Mouse (Mus musculus): ENCODE results near the gene Hcfc1. TPM values are rescaled to one million over a fixed set of nuclear protein-coding genes. Genes with fewer than 3 reads are reported as not detected.

Hcfc1 gene
- polyA plus RNA-seq, 1 experiment = 39.9 TPM

DNA sequence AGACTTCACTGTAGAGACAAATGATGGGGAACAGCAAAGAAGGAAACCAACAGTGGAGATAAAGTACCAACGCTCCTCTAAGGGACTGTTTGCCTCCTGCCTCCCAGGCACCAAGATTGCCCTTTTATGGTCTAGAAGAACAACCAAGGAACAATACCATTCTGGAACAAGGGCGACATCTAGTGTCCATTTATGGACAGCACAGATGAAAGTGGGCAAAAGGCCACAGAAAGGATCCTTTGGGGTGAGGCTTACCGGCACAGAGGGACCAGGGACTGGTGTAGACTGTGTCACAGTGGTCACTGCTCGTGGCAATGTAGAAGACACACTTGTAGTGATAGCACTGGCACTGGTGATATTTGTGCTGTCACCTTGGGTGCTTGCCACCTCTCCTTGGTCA, 17.5 kb downstream of the Hcfc1 start:
- H3K4me1 ChIP-seq (ENCODE audit: control insufficient read depth, insufficient read depth, low read length) = no peaks in the 10 kb centered on the region
- no peak for TF ChIP-seq CTCF (IDR thresholded peaks at IDR 0.05; ENCODE audit: low read depth, low read length)
- TF ChIP-seq POLR2A (IDR thresholded peaks at IDR 0.05; ENCODE audit: borderline replicate concordance, low read depth, low read length) = no peak
- no peak overlapping the region for H3K27ac ChIP-seq (ENCODE audit: insufficient read depth, low read depth, low read length)
- H3K4me3 ChIP-seq (ENCODE audit: insufficient read depth, low read length) = no peak overlapping the region

DNA sequence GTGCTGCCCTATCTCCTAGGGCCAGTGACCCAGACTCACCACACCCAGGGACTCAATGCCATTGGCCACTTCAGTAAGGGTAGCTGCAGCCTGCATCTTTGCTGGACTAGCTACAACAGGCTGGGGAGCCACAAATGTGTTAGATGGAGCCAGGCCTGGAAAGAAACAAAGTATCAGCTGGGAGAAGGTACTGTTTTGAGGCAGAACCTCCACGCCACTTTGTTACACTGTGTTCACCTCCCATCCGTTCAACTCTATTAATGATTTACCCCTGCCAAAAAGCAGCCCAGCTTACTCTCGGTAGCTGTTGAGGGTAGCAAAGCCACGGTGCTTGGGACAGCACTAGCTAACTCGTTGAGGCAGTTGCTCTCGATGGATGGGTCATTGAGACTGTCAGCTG, 19.3 kb downstream of the Hcfc1 start:
- Histone ChIP-seq H3K4me3 (ENCODE audit: insufficient read depth, low read length) (no peak overlapping the region), H3K4me1 (ENCODE audit: control insufficient read depth, insufficient read depth, low read length) (no peaks in the 10 kb centered on the region), H3K27ac (ENCODE audit: insufficient read depth, low read depth, low read length) (no peak overlapping the region)
- TF ChIP-seq CTCF (IDR thresholded peaks at IDR 0.05; ENCODE audit: low read depth, low read length) (no peak), POLR2A (IDR thresholded peaks at IDR 0.05; ENCODE audit: borderline replicate concordance, low read depth, low read length) (no peak)

DNA sequence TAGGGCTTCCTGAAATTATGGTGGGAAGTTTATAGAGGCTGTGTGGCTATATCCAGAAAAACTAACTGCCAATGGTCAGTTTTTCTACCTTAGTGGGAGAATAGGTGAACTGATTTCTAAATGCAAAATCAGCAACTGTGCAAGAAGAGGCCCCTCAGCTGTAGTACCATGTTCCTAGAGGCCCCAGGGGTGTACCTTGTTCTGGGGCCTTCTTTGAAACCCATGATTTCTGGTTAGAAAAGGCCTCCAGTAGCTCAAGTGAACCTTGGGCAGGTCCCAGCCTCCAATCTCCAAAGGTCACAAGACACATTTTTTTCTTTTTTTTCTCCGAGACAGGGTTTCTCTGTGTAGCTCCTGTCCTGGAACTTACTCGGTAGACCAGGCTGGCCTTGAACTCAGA, 23.9 kb downstream of the Hcfc1 start:
- Histone ChIP-seq H3K27ac (ENCODE audit: insufficient read depth, low read depth, low read length) (no peak overlapping the region), H3K4me1 (ENCODE audit: control insufficient read depth, insufficient read depth, low read length) (peaks cover 8% of the 10 kb centered on the region), H3K4me3 (ENCODE audit: insufficient read depth, low read length) (no peak overlapping the region)
- TF ChIP-seq CTCF (IDR thresholded peaks at IDR 0.05; ENCODE audit: low read depth, low read length) (no peak), POLR2A (IDR thresholded peaks at IDR 0.05; ENCODE audit: borderline replicate concordance, low read depth, low read length) (no peak)

DNA sequence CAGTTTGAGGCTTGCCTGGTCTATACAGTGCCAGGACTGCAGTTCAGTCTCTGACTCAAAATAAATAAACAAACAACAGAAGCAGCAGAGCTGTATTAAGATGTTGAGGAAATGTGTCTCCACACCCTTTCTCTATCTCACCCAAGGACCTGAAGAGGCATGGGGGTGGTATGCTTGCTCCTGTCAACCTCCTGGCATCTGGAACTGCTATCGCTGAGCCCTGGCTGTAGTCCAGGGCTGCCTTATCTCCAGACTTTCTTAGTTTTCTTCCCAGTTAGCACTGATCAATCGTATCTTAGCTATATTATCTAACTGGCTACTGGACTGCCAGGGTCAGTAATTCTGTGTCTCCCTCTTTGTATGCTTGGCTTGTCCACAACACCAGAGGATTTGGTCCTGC, 24.3 kb downstream of the Hcfc1 start:
- Histone ChIP-seq H3K4me1 (ENCODE audit: control insufficient read depth, insufficient read depth, low read length) (peaks cover 8% of the 10 kb centered on the region), H3K4me3 (ENCODE audit: insufficient read depth, low read length) (no peak overlapping the region)
- TF ChIP-seq POLR2A (IDR thresholded peaks at IDR 0.05; ENCODE audit: borderline replicate concordance, low read depth, low read length) (no peak), CTCF (IDR thresholded peaks at IDR 0.05; ENCODE audit: low read depth, low read length) (no peak)

DNA sequence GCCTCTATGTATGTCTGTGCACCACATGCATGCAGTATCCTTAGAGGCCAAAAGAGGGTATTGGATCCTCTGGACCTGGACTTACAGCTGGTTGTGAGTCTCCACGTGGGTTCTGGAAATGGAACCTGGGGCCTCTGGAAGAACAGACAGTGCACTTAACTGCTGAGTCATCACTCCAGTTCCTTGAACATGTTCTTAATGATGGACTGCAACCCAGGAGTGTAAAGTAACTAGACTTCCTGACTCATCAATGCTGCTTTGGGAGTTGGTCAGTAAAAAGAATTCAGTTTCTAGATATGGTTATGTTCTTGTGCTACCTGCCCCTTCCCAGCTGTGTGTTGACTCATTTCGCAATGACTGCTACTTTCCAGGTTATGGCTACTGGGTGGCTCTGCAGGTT, 34.3 kb downstream of the Hcfc1 start:
- no peak overlapping the region for H3K4me3 ChIP-seq (ENCODE audit: insufficient read depth, low read length)
- H3K4me1 ChIP-seq (ENCODE audit: control insufficient read depth, insufficient read depth, low read length) = peaks cover 18% of the 10 kb centered on the region
- H3K27ac ChIP-seq (ENCODE audit: insufficient read depth, low read depth, low read length) = no peak overlapping the region
- TF ChIP-seq POLR2A (IDR thresholded peaks at IDR 0.05; ENCODE audit: borderline replicate concordance, low read depth, low read length) = no peak
- no peak for TF ChIP-seq CTCF (IDR thresholded peaks at IDR 0.05; ENCODE audit: low read depth, low read length)

More for the DNA sequence above, 24.3 kb downstream of the Hcfc1 start:
- H3K27ac ChIP-seq (ENCODE audit: insufficient read depth, low read depth, low read length) = no peak overlapping the region

DNA sequence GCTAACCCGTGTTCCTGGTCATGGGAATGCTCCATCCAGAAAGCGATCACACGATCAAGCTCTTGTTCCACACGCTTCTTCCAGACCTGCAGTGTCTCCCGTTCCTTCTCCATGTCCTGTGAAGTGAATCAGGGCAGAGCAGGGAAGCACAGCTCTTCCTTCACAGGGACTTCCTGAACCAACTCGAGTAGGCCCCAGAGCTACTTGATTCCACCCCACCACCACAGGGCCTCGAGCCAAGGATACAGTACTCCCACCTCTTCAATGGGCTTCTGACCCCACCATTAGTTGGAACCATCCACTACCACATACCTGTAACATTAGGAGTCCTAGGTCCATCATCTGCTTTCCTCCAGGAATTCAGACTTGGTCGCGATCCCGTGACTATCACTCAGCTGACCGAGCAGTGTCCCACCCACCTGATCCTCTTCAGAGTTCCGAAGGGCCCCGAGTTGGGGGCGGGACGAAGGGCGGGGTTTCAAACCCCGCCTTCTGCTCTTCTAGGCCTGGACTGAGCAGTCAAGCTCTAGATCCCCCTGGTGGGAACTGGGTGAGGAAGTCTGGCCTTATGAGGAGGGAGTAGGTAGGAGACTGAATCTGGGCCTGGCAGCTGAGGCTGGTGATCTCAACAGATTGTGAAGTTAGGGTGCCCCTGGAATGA, 35.6 kb downstream of the Hcfc1 start, which contains the start of gene Renbp:
Gene Renbp, minus strand, starts transcription at position 449 of the 661 bp plus-strand sequence.
- TF ChIP-seq CTCF (IDR thresholded peaks at IDR 0.05; ENCODE audit: low read depth, low read length) = no peak
- no peak for TF ChIP-seq POLR2A (IDR thresholded peaks at IDR 0.05; ENCODE audit: borderline replicate concordance, low read depth, low read length)
- Histone ChIP-seq H3K4me1 (ENCODE audit: control insufficient read depth, insufficient read depth, low read length) (peaks cover 18% of the 10 kb centered on the region), H3K27ac (ENCODE audit: insufficient read depth, low read depth, low read length) (peak within 1 kb of the TSS; percentile 87), H3K4me3 (ENCODE audit: insufficient read depth, low read length) (peak within 1 kb of the TSS; percentile 90)

DNA sequence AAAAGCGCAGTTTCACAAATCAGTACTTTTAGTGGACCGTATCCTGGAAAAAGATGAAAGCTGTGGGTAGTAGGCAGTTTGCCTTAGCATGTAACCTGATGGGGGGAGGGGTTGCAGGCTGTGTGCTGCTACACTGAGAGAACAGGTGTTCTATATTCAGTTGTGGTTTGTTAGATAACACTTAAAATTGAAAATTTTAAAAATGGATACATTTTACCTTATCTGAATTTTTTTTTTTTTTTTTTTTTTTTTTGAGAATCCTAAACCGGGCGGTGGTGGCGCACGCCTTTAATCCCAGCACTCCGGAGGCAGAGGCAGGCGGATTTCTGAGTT, 43.6 kb downstream of the Hcfc1 start:
- peak overlapping the region; percentile 57; the same call in 1 of the 2 replicates for H3K27ac ChIP-seq (ENCODE audit: insufficient read depth, low read depth, low read length)
- H3K4me3 ChIP-seq (ENCODE audit: insufficient read depth, low read length) = peak overlapping the region; percentile 53
- peaks cover 14% of the 10 kb centered on the region for H3K4me1 ChIP-seq (ENCODE audit: control insufficient read depth, insufficient read depth, low read length)
- TF ChIP-seq POLR2A (IDR thresholded peaks at IDR 0.05; ENCODE audit: borderline replicate concordance, low read depth, low read length) (no peak), CTCF (IDR thresholded peaks at IDR 0.05; ENCODE audit: low read depth, low read length) (no peak)

DNA sequence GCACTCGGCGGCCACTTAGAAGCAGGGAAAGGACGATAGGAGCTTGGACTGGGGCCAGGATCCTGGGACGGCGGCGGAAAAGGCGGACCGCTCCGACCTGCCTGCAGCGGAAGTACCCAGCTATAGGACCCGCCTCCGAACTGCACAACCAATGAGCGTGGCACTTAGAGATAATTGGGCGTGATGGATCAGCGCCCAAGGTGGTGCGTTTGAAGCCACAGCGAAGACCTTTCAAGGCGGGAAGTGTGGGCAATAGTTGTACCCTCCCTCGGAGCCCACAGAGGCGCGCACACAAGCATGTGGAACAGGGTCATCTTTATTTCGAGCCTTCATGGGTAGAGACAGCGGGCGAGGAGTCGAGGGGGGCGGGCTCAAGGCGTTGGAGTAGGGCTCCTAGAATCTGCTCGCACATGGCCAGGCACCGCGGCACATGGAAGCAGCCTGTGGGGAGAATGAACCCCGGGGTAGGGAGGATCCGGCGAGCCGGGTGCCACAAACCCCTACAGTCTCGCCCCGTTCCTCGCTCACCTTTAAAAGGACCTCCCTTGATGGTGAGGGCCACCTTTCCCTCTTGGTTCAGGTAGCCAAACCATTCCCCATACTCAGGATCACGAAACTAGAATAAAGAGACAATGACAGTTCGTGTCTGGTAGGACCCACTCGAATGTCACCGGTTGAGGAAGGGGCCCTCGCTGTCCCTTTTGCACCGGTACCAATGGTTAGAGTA, 44.2 kb downstream of the Hcfc1 start, which contains the start of the genes Arhgap4 and Naa10:
Gene Arhgap4, minus strand, starts transcription at position 48 of the 727 bp plus-strand sequence.
Gene Naa10, minus strand, starts transcription at position 122 of the 727 bp plus-strand sequence.
- no peak for TF ChIP-seq POLR2A (IDR thresholded peaks at IDR 0.05; ENCODE audit: borderline replicate concordance, low read depth, low read length)
- TF ChIP-seq CTCF (IDR thresholded peaks at IDR 0.05; ENCODE audit: low read depth, low read length) = no peak
- Histone ChIP-seq H3K27ac (ENCODE audit: insufficient read depth, low read depth, low read length) (peak within 1 kb of the TSS; percentile 69), H3K4me1 (ENCODE audit: control insufficient read depth, insufficient read depth, low read length) (peaks cover 14% of the 10 kb centered on the region), H3K4me3 (ENCODE audit: insufficient read depth, low read length) (peak within 1 kb of the TSS; percentile 89)

DNA sequence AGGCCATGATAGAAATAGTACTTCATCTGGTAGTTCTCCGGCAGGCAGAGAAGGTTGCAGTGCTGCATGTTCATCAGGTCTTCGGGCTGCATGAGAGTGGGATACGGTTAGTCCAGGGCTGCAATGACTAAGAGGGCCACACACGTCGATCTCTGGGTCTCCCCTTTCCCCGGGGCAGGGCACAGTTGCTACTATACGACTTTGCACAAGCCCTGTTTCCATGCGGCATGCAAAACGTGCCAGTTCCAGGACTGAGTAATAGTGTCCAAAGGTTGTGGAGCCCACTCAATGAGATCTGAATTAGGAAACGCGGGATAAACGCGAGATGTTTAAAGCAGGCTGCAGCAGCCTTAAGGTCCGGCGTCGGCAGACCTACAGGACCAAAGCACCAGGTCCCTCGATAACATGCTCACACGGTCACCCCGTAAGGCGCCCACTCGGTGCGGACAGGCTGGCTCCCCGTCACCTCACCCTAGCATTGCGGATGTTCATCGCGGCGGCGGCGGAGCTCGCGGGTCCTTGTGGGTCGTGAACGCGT, 44.8 kb downstream of the Hcfc1 start:
- H3K27ac ChIP-seq (ENCODE audit: insufficient read depth, low read depth, low read length) = peak overlapping the region; percentile 69
- TF ChIP-seq POLR2A (IDR thresholded peaks at IDR 0.05; ENCODE audit: borderline replicate concordance, low read depth, low read length) = no peak
- TF ChIP-seq CTCF (IDR thresholded peaks at IDR 0.05; ENCODE audit: low read depth, low read length) = no peak
- peak overlapping the region; percentile 89 for H3K4me3 ChIP-seq (ENCODE audit: insufficient read depth, low read length)
- peaks cover 14% of the 10 kb centered on the region for H3K4me1 ChIP-seq (ENCODE audit: control insufficient read depth, insufficient read depth, low read length)

DNA sequence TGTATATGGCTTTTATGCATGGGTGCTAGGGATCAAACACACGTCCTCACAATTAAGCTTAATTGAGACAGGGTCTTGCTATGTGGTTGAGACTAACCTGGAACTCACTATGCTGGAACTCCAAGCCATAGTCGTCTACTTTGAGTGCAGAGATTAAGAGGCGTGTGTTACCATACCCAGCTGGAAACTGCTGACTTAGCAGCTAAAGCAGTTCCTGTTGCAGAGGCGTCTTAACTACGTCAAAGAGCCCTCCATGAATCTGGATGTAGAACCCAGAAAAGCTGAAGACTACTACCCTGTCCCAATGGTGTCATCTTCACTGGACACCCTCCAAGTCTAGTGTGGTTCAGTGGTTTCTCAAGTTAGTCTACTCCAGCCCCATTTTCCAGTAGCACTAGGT, 47.5 kb downstream of the Hcfc1 start:
- no peak overlapping the region for H3K27ac ChIP-seq (ENCODE audit: insufficient read depth, low read depth, low read length)
- no peak overlapping the region for H3K4me3 ChIP-seq (ENCODE audit: insufficient read depth, low read length)
- no peak for TF ChIP-seq CTCF (IDR thresholded peaks at IDR 0.05; ENCODE audit: low read depth, low read length)
- TF ChIP-seq POLR2A (IDR thresholded peaks at IDR 0.05; ENCODE audit: borderline replicate concordance, low read depth, low read length) = no peak
- peaks cover 23% of the 10 kb centered on the region for H3K4me1 ChIP-seq (ENCODE audit: control insufficient read depth, insufficient read depth, low read length)

All from bone marrow macrophage, adult 2 months (primary cell).